Mouse (Mus musculus): ENCODE data around the gene Mrps33. TPM values are rescaled to one million over a fixed set of nuclear protein-coding genes. Genes with fewer than 3 reads are reported as not detected.

The Mrps33 gene
- polyA plus RNA-seq, 1 experiment from 2014 or later, result 244 TPM

DNA sequence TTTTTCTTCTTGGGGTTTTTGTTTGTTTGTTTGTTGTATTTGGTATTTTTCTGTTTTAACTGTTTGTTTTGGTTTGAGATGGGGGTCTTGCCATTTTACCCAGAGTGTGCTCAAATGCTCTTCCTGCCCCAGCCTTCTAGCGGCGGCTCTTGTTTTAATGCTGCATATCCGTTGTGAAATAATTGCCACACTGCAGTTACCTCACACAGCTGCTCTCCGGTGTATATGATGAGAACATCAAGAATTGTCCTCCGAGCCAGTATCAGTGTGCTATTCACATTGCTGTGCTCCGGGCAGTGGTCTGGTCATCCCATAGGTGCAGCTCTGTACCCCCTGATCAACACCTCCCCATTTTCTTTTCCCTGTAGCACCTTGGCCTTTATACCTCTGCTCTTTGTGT, 34.5 kb downstream of the Mrps33 start:
- DNase-seq (ENCODE audit: low spot score) (no peak), ATAC-seq (replicated peaks; ENCODE audit: insufficient number of reproducible peaks, low FRiP score, low TSS enrichment, low read depth) (no peak)
- no peak overlapping the region for H3K9ac ChIP-seq (replicated peaks; ENCODE audit: low read length)
- no peak overlapping the region for H3K4me3 ChIP-seq (ENCODE audit: low read depth, low read length)
- no peak overlapping the region for H3K4me2 ChIP-seq (ENCODE audit: low read depth, low read length)
- 92% methylated on average over 6 of the region's 6 CpGs for WGBS
- H3K27ac ChIP-seq (replicated peaks; ENCODE audit: low read depth, low read length), result no peak overlapping the region
- no peaks in the 10 kb centered on the region for H3K4me1 ChIP-seq (ENCODE audit: control insufficient read depth, insufficient read depth, low read length)
- no peaks in the 10 kb centered on the region for H3K9me3 ChIP-seq (replicated peaks; ENCODE audit: control insufficient read depth, low read length)
- H3K27me3 ChIP-seq (ENCODE audit: control insufficient read depth, insufficient read depth, low read length), result no peaks in the 10 kb centered on the region
- no peaks in the 10 kb centered on the region for H3K36me3 ChIP-seq (replicated peaks; ENCODE audit: control insufficient read depth, insufficient read depth, low read depth, low read length)

- no peaks in the 10 kb centered on the region for H3K4me1 ChIP-seq (ENCODE audit: control insufficient read depth, insufficient read depth, low read length)
- H3K36me3 ChIP-seq (replicated peaks; ENCODE audit: control insufficient read depth, insufficient read depth, low read depth, low read length), result no peaks in the 10 kb centered on the region
- H3K9me3 ChIP-seq (replicated peaks; ENCODE audit: control insufficient read depth, low read length), result no peaks in the 10 kb centered on the region
- H3K27me3 ChIP-seq (ENCODE audit: control insufficient read depth, insufficient read depth, low read length), result no peaks in the 10 kb centered on the region
- no peak overlapping the region for H3K9ac ChIP-seq (replicated peaks; ENCODE audit: low read length)
- ATAC-seq (replicated peaks; ENCODE audit: insufficient number of reproducible peaks, low FRiP score, low TSS enrichment, low read depth), result no peak
- WGBS, result 80% methylated on average over 9 of the region's 9 CpGs
- no peak overlapping the region for H3K4me3 ChIP-seq (ENCODE audit: low read depth, low read length)
- no peak for DNase-seq (ENCODE audit: low spot score)
- no peak overlapping the region for H3K27ac ChIP-seq (replicated peaks; ENCODE audit: low read depth, low read length)
- no peak overlapping the region for H3K4me2 ChIP-seq (ENCODE audit: low read depth, low read length)
Observed at GRCm38 (mm10) chr6:39775029-39775428, 35.8 kb downstream of the Mrps33 start.

DNA sequence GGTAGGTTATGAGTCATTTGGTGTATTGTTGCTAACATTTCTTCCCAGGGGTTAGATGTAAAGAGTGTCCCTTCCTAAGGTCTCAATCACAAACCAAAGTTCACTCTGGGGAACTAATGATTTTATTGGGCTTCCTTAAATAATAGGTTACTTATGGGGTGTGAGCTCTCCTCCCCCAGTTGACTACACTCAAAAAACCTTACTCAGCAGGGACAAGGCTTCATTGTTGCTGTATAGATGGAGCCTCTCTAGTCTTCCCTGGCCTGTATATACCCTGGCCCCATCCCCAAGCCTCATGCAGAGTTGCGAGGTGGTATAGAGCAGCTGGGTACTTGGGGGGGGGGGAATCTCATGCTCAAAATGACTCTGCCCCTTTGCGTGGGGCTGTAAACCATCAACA, 53.6 kb downstream of the Mrps33 start:
- H3K9ac ChIP-seq (replicated peaks; ENCODE audit: low read length), result no peak overlapping the region
- no peak overlapping the region for H3K27ac ChIP-seq (replicated peaks; ENCODE audit: low read depth, low read length)
- H3K4me3 ChIP-seq (ENCODE audit: low read depth, low read length), result no peak overlapping the region
- no peaks in the 10 kb centered on the region for H3K36me3 ChIP-seq (replicated peaks; ENCODE audit: control insufficient read depth, insufficient read depth, low read depth, low read length)
- H3K27me3 ChIP-seq (ENCODE audit: control insufficient read depth, insufficient read depth, low read length), result no peaks in the 10 kb centered on the region
- H3K4me1 ChIP-seq (ENCODE audit: control insufficient read depth, insufficient read depth, low read length), result no peaks in the 10 kb centered on the region
- ATAC-seq (replicated peaks; ENCODE audit: insufficient number of reproducible peaks, low FRiP score, low TSS enrichment, low read depth), result no peak; the same call in 1 of the 2 replicates
- 83% methylated on average over 2 of the region's 2 CpGs for WGBS
- no peak overlapping the region for H3K4me2 ChIP-seq (ENCODE audit: low read depth, low read length)
- DNase-seq (ENCODE audit: low spot score), result no peak
- no peaks in the 10 kb centered on the region for H3K9me3 ChIP-seq (replicated peaks; ENCODE audit: control insufficient read depth, low read length)

Other genes with a start within 250 kb of the Mrps33 start
- gene Adck2, start 237.1 kb downstream of the Mrps33 start, polyA plus RNA-seq (2014; fragmentation: Nextera tagmentation; extraction: Ambion mirVana), result 25.1 and 26.7 TPM in 2 replicates
- 1.3 TPM in 1 of 2 replicates, not detected in the other for gene Gm42420, start 225.2 kb downstream of the Mrps33 start, polyA plus RNA-seq (2014; fragmentation: Nextera tagmentation; extraction: Ambion mirVana)
- gene Ndufb2, start 218.4 kb downstream of the Mrps33 start, polyA plus RNA-seq (2014; fragmentation: Nextera tagmentation; extraction: Ambion mirVana), result 228 and 264 TPM in 2 replicates
- gene Braf, start 85.5 kb downstream of the Mrps33 start, polyA plus RNA-seq (2014; fragmentation: Nextera tagmentation; extraction: Ambion mirVana), result 17.9 and 18.8 TPM in 2 replicates
- gene Tmem178b, start 62.3 kb upstream of the Mrps33 start, polyA plus RNA-seq (2014; fragmentation: Nextera tagmentation; extraction: Ambion mirVana), result 1.7 and 2.8 TPM in 2 replicates

Measured in embryonic facial prominence, embryonic 11.5 days (tissue).